Mouse (Mus musculus): ENCODE results near the gene Dlx2.

Dlx2 gene

DNA sequence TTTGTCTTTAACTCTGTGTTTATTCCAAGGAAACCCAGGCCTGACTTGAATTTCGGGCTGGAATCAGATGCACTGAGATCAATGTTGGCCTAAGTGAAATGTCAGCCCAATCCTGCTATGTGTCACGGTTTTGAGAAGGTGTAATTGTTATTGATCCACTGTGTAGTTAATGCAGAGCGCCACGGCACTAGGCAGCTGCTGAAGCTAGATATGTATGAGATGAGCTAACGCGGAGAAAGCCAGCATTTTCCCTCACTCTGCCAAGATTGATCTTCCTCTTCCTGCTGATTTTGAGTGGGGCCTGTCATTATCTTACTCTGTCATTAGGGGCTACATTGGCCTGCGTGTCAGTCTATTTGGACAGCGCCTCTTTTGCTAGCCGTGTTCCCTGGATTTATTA is 34.2 kb downstream of the Dlx2 start:
- in situ Hi-C loops (cut with MboI; ENCODE audit: low sequenced_read_pairs), result no loop called here

DNA sequence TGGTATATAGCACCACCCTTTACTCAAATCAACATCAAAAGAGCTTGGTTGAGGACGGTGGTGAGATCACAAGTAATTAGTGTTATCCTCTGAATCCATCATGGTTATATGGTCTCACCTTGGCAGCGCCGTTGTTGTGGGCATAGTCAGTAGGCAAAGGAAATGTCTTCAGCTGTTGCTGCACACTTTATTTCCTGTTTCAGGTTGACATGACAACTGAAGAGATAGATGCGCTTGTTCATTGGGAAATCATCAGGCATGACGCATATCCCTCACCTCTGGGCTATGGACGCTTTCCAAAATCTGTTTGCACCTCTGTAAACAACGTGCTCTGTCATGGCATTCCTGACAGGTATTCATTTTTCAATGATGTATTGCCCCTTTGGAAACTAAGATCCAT is 35.3 kb downstream of the Dlx2 start:
- in situ Hi-C loops (cut with MboI; ENCODE audit: low sequenced_read_pairs), result no loop called here

DNA sequence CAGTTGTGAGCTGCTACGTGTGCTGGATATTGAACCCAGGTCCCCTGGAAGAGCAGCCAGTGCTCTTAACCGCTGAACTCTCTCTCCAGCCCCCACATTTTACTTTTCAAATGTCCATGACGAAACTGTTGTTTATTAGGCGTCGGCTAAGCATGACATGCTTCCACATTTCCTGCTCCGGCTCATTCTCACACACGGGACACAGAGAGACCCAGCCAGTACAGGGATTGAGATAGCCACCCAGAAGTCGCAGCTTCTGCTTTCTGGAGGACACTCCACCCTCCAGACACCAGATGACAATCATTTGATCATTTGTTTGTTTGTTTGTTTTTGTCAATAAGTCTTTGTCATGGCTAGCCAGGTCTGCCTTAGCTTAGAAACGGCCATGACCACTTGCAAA is 41.7 kb downstream of the Dlx2 start:
- in situ Hi-C loops (cut with MboI; ENCODE audit: low sequenced_read_pairs), result no loop called here

DNA sequence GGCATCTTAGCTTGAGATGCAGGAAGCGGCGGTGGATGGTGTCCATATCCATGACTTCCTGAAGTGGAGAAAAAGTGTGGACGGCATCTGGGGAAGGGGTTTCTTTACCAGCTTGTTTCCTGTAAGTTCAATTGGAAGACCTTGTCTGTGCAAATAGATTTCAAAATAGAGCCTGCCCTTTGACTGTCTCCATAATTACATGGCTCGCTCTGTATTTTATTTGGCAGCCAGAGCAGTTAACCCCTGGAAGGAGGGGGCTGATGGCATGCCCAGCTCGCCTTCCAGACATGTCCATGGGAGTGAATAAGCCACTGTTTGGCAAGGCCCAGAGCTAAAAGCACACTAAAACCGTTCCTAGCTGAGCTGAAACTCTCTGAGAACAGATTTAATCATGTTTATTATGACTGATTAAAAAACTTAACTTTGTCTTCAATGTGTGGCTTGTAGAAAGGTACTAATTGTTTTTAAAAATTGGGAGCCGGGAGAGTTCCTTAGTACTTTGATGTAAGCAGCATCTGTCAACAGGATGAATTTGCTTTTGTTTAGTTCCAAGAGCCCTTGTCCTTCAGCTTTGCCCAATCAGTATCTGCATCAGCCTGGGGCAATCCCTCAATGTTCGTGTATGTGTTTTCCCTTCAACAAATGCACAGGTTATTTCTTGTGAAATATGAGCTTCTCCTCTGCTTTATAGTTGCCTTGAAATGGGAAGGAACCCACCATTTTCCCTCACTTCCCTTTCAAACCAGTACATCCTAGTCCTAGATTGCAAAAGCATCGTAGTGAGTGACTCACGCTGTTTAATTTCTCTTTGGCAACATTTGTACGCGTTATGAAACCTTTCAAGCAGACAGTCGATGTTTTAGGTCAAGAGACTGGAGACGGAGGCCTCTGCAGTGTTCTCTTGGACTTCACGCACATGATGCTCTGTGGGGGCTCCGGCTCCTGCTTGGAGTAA is 47.0 kb downstream of the Dlx2 start:
- in situ Hi-C loops (cut with MboI; ENCODE audit: low sequenced_read_pairs), result no loop called here

DNA sequence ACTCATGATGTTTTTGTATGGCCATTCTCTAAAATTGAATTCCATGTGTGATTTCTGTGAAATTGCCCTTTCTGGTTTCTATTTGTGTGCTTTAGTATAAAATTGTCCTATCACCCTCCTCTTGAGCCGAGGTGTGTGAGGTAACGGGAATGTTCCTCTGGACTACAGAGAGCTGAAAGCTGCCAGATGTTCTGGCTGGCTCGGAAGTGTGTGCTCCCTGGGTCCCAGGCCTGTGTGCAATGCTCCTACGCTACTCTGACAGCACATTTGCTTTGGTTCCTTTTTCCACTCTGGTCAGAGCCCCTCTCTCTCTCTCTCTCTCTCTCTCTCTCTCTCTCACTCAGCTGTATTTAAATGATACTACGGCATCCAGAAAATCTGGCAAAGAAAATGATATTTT is 49.4 kb downstream of the Dlx2 start:
- in situ Hi-C loops (cut with MboI; ENCODE audit: low sequenced_read_pairs), result no loop called here

DNA sequence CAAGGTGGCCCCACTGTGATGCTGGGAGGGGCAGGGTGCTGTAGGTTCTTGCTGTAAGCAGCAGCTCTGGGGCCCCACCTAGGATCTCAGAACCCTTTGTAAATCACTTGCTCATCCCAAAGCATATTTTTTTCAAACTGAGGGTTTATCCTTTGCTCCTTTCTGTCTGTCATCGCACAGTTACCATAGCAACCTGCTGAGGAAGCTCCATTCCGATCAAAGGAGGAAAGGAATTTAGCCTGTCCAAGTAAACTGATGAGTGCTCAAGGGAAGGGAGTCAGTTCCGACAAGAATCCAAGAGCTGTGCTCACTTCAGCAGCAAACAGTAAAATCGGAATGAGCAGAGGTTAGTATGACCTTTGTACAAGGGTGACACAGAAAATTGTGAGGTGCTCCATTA is 51.6 kb downstream of the Dlx2 start:
- in situ Hi-C loops (cut with MboI; ENCODE audit: low sequenced_read_pairs), result no loop called here

DNA sequence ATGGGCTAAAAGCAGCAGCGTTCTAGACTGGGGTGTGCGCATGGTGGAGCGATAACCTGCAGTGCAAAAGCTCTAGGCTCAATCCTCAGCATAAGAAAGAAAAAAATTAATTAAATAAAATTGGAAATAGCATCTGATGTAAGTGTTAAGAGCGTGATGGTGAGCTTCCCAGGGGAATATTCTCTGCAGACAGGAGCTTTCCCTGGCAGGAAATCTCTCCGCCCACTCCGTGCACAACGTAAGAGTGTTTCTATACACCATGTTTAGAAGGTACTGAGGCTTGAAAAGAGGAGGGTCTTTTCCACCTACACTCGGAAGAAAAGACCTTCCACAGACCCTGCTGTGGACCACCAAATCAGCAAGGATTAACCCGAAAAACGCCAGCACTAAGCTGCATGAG is 52.1 kb downstream of the Dlx2 start:
- in situ Hi-C loops (cut with MboI; ENCODE audit: low sequenced_read_pairs), result no loop called here

Measured in CH12F3 (cell line).